Mouse (Mus musculus): ENCODE measurements around the gene Stx12.
A peak's percentile ranks its signal among the peaks of the same experiment; 100 is the strongest.

The Stx12 gene

GRCm38 (mm10) chr4:132864856-132865255 lies 19.5 kb downstream of the Stx12 start:
- no peak for DNase-seq (ENCODE audit: low spot score in 2 of 2)

- no peak for DNase-seq (ENCODE audit: low spot score in 2 of 2)
Observed at GRCm38 (mm10) chr4:132863012-132863411, 21.3 kb downstream of the Stx12 start.

GRCm38 (mm10) chr4:132860880-132861279 lies 23.4 kb downstream of the Stx12 start:
- no peak for DNase-seq (ENCODE audit: low spot score in 2 of 2)

DNA sequence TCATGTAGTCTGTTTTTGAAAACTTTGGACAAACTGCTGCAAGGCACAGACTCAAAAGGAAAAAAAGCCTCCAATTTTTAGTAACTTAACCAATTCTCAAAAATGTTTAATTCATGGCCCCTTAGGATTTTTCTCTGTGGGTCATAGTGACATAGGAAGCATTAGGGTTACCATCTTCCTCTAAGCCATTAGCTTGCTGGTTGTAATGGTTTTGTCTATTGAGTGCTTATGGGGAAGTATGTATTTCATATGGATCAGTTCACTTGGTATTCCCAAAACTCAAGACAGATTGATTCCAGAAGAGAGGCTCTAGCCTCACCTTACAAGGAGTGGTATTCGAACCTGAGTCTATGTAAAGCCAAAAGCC lies 40.6 kb downstream of the Stx12 start:
- DNase-seq (ENCODE audit: low spot score in 2 of 2) = no peak

DNA sequence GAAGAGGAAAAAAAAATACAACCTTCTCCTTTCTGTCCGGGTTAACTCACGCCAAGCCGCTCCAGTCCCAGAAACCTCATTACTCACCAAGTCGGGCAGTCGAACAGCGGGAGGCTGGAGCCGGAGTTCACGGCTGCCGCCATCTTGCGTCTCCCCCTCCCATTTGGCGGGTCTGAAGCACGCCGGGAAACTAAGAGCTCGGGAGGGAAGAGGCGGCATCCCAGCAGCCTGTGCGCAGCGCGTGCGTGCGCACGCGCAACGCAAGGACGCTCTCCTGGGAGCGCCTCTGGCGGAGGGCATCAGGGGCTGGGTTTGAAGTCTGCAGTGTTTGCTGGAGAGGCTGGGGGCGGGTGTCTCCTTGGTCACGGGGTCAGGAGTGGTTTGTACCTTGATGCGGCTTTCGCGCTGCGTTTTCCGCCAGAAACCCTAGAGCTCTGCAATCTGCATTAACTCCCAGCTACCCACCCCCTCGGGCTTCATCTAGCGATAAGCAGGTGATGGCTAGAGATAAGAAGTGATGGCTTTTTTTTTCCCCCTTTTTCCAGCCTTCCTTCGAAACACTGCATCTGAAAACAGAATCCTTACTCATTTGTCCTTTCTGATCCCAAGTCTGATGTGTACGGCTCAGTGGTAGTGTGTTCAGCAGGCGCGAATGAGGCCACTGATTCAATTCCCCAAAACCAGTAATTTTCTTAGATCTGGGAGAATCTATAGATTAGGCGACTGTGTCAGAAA lies 41.2 kb downstream of the Stx12 start, which contains the start of gene Ppp1r8:
Gene Ppp1r8, minus strand, starts transcription at position 200 of the 735 bp plus-strand sequence.
- peak; percentile 90 to 91 for DNase-seq (ENCODE audit: low spot score in 2 of 2)

DNA sequence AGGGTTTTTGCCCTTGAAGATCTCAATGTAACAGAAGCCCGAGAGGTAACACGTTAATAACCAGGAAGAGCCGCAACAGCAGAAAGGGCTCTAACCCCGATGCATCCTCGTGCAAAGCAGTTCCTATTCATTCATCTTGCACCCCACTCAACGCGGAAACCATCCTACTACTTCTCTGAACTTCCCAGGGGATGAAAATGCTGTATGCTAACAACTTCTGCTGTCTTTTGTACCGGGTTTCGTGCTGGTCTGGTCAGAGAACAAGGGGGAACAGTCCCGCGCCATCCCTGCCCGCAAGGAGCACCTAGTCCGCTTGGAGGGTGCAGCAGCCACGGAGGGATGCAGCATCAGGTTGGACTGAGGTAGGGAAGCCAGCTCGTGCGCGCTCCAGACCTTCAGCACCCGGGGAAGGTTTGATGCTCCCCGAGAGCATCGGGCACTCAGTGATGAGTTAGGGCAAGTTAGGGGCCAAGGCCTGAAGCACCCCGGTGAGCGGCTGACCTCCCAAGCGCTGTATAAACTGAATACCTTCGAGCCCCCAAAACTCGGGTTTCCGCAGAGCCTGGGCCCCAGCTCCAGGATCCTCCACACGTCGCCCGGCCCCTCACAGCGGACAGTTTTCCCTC lies 41.9 kb downstream of the Stx12 start:
- DNase-seq (ENCODE audit: low spot score in 2 of 2) = peak; percentile 8 to 19

- DNase-seq (ENCODE audit: low spot score in 2 of 2) = no peak
Observed at GRCm38 (mm10) chr4:132841493-132841892, 42.8 kb downstream of the Stx12 start.

GRCm38 (mm10) chr4:132823614-132824366 lies 60.5 kb downstream of the Stx12 start:
- peak; percentile 76 to 83 for DNase-seq (ENCODE audit: low spot score in 2 of 2)

- DNase-seq (ENCODE audit: low spot score in 2 of 2) = no peak
Observed at GRCm38 (mm10) chr4:132818442-132818841, 65.9 kb downstream of the Stx12 start.

GRCm38 (mm10) chr4:132816855-132817254 lies 67.5 kb downstream of the Stx12 start:
- DNase-seq (ENCODE audit: low spot score in 2 of 2) = no peak

DNA sequence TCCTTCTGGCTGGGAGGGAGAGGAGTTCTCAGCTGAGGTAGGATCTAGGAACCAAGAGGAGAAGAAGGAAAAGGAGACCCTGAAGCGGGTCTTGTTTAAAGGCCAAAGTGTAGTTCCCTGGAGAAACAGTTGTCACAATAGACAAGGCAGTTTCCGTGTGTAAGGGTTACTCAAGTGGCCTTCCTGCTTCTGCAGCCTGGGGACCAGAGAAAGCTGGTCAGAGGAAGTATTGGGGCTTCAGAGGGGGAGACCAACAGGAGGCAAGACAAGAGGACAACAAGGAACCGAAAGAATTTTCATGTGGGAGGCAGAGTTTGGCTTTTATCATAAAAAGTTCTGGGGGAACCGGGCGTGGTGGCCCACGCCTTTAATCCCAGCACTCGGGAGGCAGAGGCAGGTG lies 67.9 kb downstream of the Stx12 start:
- DNase-seq (ENCODE audit: low spot score in 2 of 2) = peak; percentile 60 to 66

DNA sequence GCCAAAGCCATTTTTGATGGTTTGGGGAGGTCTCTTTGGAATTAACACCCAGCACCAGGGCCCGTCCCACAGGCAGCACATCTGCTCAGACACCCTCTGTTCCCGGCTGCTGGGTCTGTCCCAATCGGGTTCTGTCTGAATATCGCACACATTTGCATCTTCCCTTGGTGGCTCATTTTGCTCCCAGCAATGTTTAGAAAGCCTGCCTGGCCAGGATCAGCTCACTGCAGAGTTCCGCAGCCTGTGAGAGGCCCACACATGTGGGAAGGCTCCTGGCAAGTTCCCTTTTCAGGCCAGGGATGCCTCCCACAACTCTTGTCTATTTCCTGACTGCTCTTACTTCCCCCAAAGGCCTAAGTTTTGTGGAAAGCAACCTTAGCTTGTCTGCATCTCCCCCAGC lies 74.7 kb downstream of the Stx12 start:
- no peak for DNase-seq (ENCODE audit: low spot score in 2 of 2)

DNA sequence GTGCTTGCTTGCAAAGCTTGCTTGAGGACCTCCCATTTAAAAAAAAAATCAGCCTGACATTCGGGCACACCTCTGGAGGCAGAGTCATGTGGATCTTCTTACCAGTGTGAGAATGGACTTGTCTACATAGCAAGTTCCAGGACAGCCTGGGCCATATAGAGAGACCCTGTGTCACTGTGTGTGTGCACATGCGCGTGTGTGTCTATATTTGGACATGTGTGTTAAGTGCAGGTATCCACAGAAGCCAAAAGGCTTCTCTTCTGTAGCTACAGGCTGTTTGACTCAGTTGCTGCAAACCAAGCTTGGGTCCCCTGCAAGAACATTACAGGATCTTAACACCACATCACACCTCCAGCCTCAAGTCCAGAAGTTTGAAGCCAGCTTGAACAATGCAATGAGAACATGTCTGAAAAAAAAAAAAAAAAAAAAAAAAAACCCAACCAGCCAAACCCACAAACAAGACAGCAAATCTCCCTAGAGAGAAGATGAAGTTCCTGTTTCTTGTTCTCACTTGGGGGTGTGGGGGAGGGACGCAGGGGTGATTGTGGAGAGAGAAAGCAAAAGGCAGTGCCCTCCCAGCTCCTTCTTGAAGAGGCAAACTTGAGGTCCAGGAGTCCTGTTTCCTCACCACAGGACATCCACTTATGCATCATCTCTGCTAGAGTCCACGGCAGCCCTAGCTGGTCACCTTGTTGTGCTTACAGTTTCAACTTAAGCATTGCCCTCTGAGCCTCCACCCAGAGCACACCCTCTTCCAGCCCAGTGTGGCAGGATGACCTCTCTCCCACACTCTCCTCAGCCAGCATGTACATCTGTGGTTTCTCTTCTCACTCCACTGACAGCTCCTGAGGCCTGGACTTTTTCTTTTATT lies 76.3 kb downstream of the Stx12 start:
- DNase-seq (ENCODE audit: low spot score in 2 of 2) = peak; percentile 85 to 90

DNA sequence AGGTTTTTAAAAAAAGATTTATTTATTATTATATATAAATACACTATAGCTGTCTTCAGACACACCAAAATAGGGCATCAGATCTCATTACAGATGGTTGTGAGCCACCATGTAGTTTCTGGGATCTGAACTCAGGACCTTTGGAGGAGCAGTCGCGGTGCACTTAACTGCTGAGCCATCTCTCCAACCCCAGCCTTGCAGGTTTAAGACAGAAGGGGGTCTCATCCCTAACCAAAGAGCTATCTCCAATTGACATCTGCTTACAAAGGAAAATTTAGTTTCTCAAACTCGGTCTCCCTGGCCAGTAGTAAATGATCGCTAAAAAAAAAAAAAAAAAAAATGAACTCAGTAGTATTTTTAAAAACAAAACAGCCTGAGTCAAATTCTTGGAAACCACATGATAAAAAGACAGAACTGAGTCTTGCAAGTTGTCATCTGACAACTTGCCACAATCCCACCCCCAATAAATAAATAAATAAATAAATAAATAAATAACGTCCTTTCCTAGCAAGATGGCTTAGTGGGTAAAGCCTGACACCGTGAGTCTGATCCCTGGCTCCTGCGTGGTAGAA lies 77.6 kb downstream of the Stx12 start:
- DNase-seq (ENCODE audit: low spot score in 2 of 2) = no peak

GRCm38 (mm10) chr4:132805599-132806197 lies 78.6 kb downstream of the Stx12 start:
- DNase-seq (ENCODE audit: low spot score in 2 of 2) = peak in 1 of 2 experiments; percentile 44

GRCm38 (mm10) chr4:132805146-132805545 lies 79.2 kb downstream of the Stx12 start:
- DNase-seq (ENCODE audit: low spot score in 2 of 2) = peak in 1 of 2 experiments; percentile 48

GRCm38 (mm10) chr4:132804331-132804730 lies 80.0 kb downstream of the Stx12 start:
- peak; percentile 84 to 85 for DNase-seq (ENCODE audit: low spot score in 2 of 2)

- DNase-seq (ENCODE audit: low spot score in 2 of 2) = no peak
Observed at GRCm38 (mm10) chr4:132803876-132804275, 80.4 kb downstream of the Stx12 start.
